Mouse (Mus musculus): Measurements from ENCODE around the gene Gfod1.

- TF ChIP-seq ZC3H11A (IDR thresholded peaks at IDR 0.05; ENCODE audit: borderline replicate concordance, low read depth, low read length) = no peak
- TF ChIP-seq ZNF384 (IDR thresholded peaks at IDR 0.05; ENCODE audit: low read depth, low read length) = no peak
- TF ChIP-seq CHD2 (IDR thresholded peaks at IDR 0.05; ENCODE audit: low read depth, low read length) = no peak
- TF ChIP-seq HCFC1 (IDR thresholded peaks at IDR 0.05; ENCODE audit: borderline replicate concordance, insufficient read depth, low read length) = no peak
- no peak for TF ChIP-seq MAFK (IDR thresholded peaks at IDR 0.05; ENCODE audit: insufficient read depth, low read depth, low read length)
These were observed 3.1 kb downstream of the Gfod1 start for GRCm38 (mm10) chr13:43300906-43301305.

Measured in ES-E14 (cell line).